Mouse (Mus musculus): ENCODE results near the gene Rsph6a. TPM values are rescaled to one million over a fixed set of nuclear protein-coding genes. Genes with fewer than 3 reads are reported as not detected.

Gene Rsph6a
- polyA plus RNA-seq (2014; fragmentation: Nextera tagmentation; extraction: Ambion mirVana): not detected in 2 replicates

DNA sequence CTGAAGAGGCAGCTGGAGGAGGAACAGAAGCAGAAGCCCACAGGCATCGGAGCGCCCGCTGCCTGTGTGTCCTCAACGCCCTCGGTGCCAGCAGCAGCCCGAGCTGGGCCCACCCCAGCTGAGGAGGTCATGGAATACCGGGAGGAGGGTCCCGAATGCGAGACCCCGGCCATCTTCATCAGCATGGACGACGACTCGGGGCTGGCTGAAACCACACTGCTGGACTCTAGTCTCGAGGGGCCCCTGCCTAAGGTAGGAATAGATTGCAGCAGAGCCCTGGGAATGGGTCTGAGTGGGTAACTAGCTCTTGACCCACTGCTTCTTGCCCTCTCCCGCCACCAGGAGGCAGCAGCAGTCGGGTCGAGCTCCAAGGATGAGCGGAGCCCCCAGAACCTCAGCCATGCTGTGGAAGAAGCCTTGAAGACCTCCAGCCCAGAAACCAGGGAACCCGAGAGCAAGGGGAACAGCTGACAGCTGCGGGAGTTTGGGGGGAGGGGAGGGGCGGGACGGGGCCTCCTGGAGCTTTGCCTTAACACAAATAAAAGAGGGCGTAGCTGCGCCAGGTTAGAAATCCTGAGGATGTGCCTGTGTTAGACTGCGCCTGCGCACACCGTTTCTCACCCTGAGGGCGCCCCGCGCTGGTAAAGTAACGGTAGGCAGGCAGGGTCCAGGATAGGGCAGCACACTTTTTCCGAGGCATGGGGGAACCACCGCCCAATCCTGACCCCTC is at the start of gene Rsph6a:
Gene Rsph6a (plus strand): TSS at position 644 of the 730 bp plus-strand sequence.
- WGBS (ENCODE audit: insufficient replicate concordance): 27% methylated on average over 33 of the region's 33 CpGs
- Histone ChIP-seq H3K4me3 (ENCODE audit: low read depth, low read length) (0 out of 2 replicates have a peak within 1 kb of the TSS, but pooled peaks have one; percentile 6), H3K9ac (ENCODE audit: low read depth, low read length) (no peak within 1 kb of the TSS)

DNA sequence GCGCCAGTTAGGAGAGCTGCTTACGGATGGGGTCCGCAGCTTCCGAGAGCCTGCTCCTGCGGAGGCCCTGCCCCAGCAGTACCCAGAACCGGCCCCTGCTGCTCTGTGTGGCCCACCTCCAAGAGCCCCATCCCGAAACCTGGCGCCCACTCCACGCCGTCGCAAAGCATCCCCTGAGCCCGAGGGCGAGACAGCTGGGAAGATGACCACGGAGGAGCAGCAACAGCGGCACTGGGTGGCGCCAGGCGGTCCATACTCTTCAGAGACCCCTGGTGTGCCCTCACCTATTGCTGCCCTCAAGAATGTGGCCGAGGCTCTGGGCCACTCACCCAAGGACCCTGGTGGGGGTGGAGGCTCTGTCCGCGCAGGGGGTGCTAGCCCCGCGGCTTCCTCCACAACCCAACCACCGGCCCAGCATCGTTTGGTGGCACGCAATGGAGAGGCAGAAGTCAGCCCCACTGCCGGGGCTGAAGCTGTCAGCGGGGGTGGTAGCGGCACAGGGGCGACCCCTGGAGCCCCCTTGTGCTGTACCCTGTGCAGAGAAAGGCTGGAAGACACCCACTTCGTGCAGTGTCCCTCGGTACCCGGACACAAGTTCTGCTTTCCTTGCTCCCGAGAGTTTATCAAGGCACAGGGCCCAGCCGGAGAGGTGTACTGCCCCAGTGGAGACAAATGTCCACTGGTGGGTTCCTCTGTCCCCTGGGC is 48.9 kb upstream of the Rsph6a start:
- no peaks in the 10 kb centered on the region for H3K9me3 ChIP-seq (replicated peaks; ENCODE audit: control insufficient read depth, low read length)
- H3K9ac ChIP-seq (ENCODE audit: low read depth, low read length): peak overlapping the region; percentile 91; the same call in 1 of the 2 replicates
- no peak for ATAC-seq (replicated peaks; ENCODE audit: insufficient number of reproducible peaks, low FRiP score, low TSS enrichment)
- peaks cover 10% of the 10 kb centered on the region; the same call in 1 of the 2 replicates for H3K36me3 ChIP-seq (ENCODE audit: control insufficient read depth, insufficient read depth, low read length)
- H3K4me1 ChIP-seq (ENCODE audit: control insufficient read depth, insufficient read depth, low read length): peaks cover 29% of the 10 kb centered on the region
- no peak overlapping the region for H3K27ac ChIP-seq (ENCODE audit: low read depth, low read length)
- H3K4me3 ChIP-seq (ENCODE audit: low read depth, low read length): peak overlapping the region; percentile 85
- H3K27me3 ChIP-seq (ENCODE audit: control insufficient read depth, insufficient read depth, low read length): no peaks in the 10 kb centered on the region
- peak overlapping the region; percentile 100 for H3K4me2 ChIP-seq
- WGBS (ENCODE audit: insufficient replicate concordance): 82% methylated on average over 34 of the region's 34 CpGs

More for the DNA sequence above, at the start of gene Rsph6a:
- Histone ChIP-seq H3K27me3 (ENCODE audit: control insufficient read depth, insufficient read depth, low read length) (no peaks in the 10 kb centered on the region), H3K36me3 (ENCODE audit: control insufficient read depth, insufficient read depth, low read length) (peaks cover 10% of the 10 kb centered on the region), H3K4me2 (peak within 1 kb of the TSS; percentile 46), H3K4me1 (ENCODE audit: control insufficient read depth, insufficient read depth, low read length) (0 out of 2 replicates have a peak, but pooled peaks cover 3% of the 10 kb centered on the region), H3K27ac (ENCODE audit: low read depth, low read length) (no peak within 1 kb of the TSS), H3K9me3 (replicated peaks; ENCODE audit: control insufficient read depth, low read length) (no peaks in the 10 kb centered on the region)
- 0 out of 2 replicates have a peak, but pooled peaks have one; percentile 16 for ATAC-seq (replicated peaks; ENCODE audit: insufficient number of reproducible peaks, low FRiP score, low TSS enrichment)

DNA sequence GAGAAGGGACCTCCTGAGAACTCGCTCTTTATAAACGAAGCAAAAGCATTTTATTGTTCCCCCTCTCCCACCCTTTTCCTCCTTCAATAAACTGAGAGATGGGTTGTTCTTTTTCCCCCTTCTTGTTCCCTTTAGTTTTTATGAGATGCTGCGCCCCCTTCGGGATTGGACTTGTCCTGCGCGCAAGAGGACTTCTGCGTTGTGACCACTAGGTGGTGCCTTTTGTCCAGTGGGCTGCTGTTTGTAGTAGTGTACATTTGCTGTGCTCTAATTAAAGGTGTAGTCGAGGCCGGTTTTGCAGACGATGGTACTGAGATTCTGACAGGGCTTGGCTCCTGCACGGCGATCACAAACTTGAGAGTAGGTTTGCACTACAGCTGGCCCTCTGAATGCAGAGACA is 48.0 kb upstream of the Rsph6a start:
- Histone ChIP-seq H3K9ac (ENCODE audit: low read depth, low read length) (no peak overlapping the region), H3K4me1 (ENCODE audit: control insufficient read depth, insufficient read depth, low read length) (peaks cover 26% of the 10 kb centered on the region), H3K27me3 (ENCODE audit: control insufficient read depth, insufficient read depth, low read length) (no peaks in the 10 kb centered on the region), H3K9me3 (replicated peaks; ENCODE audit: control insufficient read depth, low read length) (no peaks in the 10 kb centered on the region), H3K27ac (ENCODE audit: low read depth, low read length) (no peak overlapping the region), H3K36me3 (ENCODE audit: control insufficient read depth, insufficient read depth, low read length) (peaks cover 10% of the 10 kb centered on the region; the same call in 1 of the 2 replicates), H3K4me3 (ENCODE audit: low read depth, low read length) (no peak overlapping the region), H3K4me2 (no peak overlapping the region)
- ATAC-seq (replicated peaks; ENCODE audit: insufficient number of reproducible peaks, low FRiP score, low TSS enrichment): no peak
- WGBS (ENCODE audit: insufficient replicate concordance): 7% methylated on average over 12 of the region's 12 CpGs

DNA sequence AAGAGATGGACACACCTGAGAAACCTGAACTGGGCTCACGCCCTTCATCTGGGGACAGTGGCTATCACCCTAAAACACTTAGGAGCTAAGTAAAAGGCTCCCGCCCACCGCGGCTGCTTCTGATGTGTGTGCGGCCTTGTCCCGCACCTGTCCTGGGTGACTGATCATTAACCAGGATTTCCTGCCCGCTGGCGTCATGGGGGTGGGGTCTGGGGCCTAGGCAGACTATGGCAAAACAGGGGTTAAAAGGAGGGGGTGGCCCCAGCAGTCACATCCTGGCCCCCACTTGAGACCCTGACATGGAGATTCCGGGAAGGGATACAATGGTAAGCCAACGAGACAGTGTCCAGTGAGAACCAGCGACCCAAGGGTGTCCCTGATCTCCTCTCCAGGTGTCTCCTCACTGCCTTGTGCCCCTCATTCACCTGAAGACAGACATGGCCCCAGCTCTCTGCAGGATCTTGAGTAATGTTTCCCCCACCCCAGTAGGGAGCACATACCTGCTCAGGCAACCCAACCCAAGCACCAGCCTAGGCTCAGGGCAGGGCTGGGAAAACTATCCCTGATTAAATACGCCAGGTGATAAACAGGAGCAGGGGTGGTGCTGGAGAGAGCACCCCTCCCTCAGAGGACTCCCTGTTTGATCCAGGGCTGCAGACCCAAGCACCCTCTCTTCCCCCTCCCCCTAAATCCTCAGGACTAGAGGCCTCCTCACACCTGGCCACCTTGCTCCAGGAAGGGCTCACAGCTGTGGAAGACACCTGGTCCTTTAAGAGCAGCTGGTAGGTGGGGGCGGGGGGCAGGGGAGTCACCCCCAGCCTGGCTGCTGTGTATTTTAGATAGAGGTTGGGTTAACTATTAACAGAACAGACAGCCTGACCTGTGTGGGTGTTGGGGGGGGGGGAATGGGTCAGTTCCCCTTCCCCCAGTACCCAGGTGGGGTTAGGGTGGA is 47.2 kb upstream of the Rsph6a start:
- Histone ChIP-seq H3K9me3 (replicated peaks; ENCODE audit: control insufficient read depth, low read length) (no peaks in the 10 kb centered on the region), H3K4me3 (ENCODE audit: low read depth, low read length) (no peak overlapping the region), H3K27ac (ENCODE audit: low read depth, low read length) (no peak overlapping the region), H3K36me3 (ENCODE audit: control insufficient read depth, insufficient read depth, low read length) (peaks cover 10% of the 10 kb centered on the region; the same call in 1 of the 2 replicates), H3K9ac (ENCODE audit: low read depth, low read length) (no peak overlapping the region), H3K27me3 (ENCODE audit: control insufficient read depth, insufficient read depth, low read length) (no peaks in the 10 kb centered on the region), H3K4me2 (no peak overlapping the region), H3K4me1 (ENCODE audit: control insufficient read depth, insufficient read depth, low read length) (peaks cover 30% of the 10 kb centered on the region)
- no peak for ATAC-seq (replicated peaks; ENCODE audit: insufficient number of reproducible peaks, low FRiP score, low TSS enrichment)
- 71% methylated on average over 13 of the region's 13 CpGs for WGBS (ENCODE audit: insufficient replicate concordance)

DNA sequence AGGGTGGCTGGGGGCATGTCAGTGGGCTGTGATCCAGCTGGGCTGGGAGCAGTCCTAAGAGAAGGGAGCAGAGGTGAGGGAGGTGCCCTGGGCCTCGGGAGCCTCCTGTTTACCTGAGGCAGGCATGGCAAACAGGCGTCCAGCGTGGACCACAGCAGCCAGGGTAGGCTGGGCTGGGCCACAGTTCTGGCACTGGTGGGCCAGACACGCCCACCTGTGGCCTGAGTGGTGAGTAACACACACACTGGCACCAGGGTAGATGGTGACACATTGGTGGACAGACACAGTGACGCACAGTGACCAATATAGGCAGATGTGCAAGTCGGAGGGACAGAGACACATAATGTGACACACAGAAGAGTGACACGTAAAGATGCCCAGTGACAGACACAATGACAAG is 43.9 kb upstream of the Rsph6a start:
- H3K4me1 ChIP-seq (ENCODE audit: control insufficient read depth, insufficient read depth, low read length): peaks cover 21% of the 10 kb centered on the region
- H3K27ac ChIP-seq (ENCODE audit: low read depth, low read length): no peak overlapping the region
- no peak for ATAC-seq (replicated peaks; ENCODE audit: insufficient number of reproducible peaks, low FRiP score, low TSS enrichment)
- peaks cover 6% of the 10 kb centered on the region; the same call in 1 of the 2 replicates for H3K36me3 ChIP-seq (ENCODE audit: control insufficient read depth, insufficient read depth, low read length)
- WGBS (ENCODE audit: insufficient replicate concordance): 70% methylated on average over 7 of the region's 7 CpGs
- H3K9me3 ChIP-seq (replicated peaks; ENCODE audit: control insufficient read depth, low read length): no peaks in the 10 kb centered on the region
- no peak overlapping the region for H3K4me3 ChIP-seq (ENCODE audit: low read depth, low read length)
- H3K9ac ChIP-seq (ENCODE audit: low read depth, low read length): no peak overlapping the region
- no peaks in the 10 kb centered on the region for H3K27me3 ChIP-seq (ENCODE audit: control insufficient read depth, insufficient read depth, low read length)
- H3K4me2 ChIP-seq: no peak overlapping the region

DNA sequence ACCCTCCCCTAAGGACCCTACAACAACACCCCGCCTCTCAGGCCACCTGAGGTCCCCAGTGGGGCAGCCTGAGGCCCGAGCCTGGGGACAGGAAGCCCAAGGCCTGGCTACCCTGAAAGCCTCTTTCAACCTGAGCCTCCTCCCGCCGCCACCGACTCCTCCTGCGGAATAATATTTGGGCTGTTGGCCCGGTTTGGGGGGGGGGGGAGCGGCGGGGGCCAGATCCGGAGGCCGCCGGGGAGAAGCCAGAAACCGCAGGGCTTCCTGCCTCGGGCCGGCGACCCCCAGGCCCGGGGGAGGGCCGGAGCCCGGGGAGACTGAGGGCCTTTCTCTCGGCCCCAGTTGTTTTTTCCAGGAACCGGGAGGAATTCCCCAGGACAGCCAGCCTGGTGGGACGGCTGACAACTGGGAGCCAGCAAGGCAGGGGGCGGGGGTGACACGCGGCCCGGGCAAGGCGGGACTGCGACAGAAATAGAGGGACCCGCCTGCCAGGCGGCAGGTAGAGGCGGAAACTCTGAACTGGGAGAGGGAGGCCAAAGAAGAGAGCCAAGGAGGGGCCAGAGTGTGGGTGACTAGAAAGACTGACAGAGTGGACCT is 42.4 kb upstream of the Rsph6a start:
- peaks cover 9% of the 10 kb centered on the region for H3K4me1 ChIP-seq (ENCODE audit: control insufficient read depth, insufficient read depth, low read length)
- WGBS (ENCODE audit: insufficient replicate concordance): 2% methylated on average over 31 of the region's 31 CpGs
- H3K36me3 ChIP-seq (ENCODE audit: control insufficient read depth, insufficient read depth, low read length): no peaks in the 10 kb centered on the region
- H3K27me3 ChIP-seq (ENCODE audit: control insufficient read depth, insufficient read depth, low read length): no peaks in the 10 kb centered on the region
- H3K4me2 ChIP-seq: peak overlapping the region; percentile 84
- H3K9ac ChIP-seq (ENCODE audit: low read depth, low read length): peak overlapping the region; percentile 75
- peak overlapping the region; percentile 50 for H3K27ac ChIP-seq (ENCODE audit: low read depth, low read length)
- peak overlapping the region; percentile 37 for H3K4me3 ChIP-seq (ENCODE audit: low read depth, low read length)
- H3K9me3 ChIP-seq (replicated peaks; ENCODE audit: control insufficient read depth, low read length): no peaks in the 10 kb centered on the region
- ATAC-seq (replicated peaks; ENCODE audit: insufficient number of reproducible peaks, low FRiP score, low TSS enrichment): peak; percentile 44; the same call in 1 of the 2 replicates

DNA sequence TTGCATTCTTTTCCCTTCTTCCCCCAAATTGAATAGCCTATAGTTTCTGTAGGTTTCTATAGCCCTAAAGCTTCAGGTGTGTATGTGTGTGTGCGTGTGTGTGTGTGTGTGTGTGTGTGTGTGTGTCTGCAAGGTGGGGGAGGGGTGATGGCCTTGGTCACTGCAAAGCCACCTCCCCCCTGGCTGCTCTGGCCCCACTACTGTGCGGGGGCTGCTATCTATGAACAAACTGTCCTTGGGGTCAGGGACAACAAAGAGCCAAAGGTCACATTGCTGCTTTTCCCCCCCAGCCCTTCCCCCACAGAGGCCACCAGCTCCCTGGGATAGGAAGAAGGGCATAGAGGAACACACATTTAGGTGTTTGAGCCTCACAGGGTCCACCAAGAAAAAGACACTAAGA is 41.6 kb upstream of the Rsph6a start:
- no peaks in the 10 kb centered on the region for H3K36me3 ChIP-seq (ENCODE audit: control insufficient read depth, insufficient read depth, low read length)
- no peak overlapping the region for H3K9ac ChIP-seq (ENCODE audit: low read depth, low read length)
- no peaks in the 10 kb centered on the region for H3K9me3 ChIP-seq (replicated peaks; ENCODE audit: control insufficient read depth, low read length)
- no peaks in the 10 kb centered on the region for H3K27me3 ChIP-seq (ENCODE audit: control insufficient read depth, insufficient read depth, low read length)
- no peak for ATAC-seq (replicated peaks; ENCODE audit: insufficient number of reproducible peaks, low FRiP score, low TSS enrichment)
- no peak overlapping the region for H3K27ac ChIP-seq (ENCODE audit: low read depth, low read length)
- peaks cover 9% of the 10 kb centered on the region for H3K4me1 ChIP-seq (ENCODE audit: control insufficient read depth, insufficient read depth, low read length)
- 42% methylated on average over 2 of the region's 2 CpGs for WGBS (ENCODE audit: insufficient replicate concordance)
- no peak overlapping the region for H3K4me3 ChIP-seq (ENCODE audit: low read depth, low read length)
- peak overlapping the region; percentile 84; the same call in 1 of the 2 replicates for H3K4me2 ChIP-seq

DNA sequence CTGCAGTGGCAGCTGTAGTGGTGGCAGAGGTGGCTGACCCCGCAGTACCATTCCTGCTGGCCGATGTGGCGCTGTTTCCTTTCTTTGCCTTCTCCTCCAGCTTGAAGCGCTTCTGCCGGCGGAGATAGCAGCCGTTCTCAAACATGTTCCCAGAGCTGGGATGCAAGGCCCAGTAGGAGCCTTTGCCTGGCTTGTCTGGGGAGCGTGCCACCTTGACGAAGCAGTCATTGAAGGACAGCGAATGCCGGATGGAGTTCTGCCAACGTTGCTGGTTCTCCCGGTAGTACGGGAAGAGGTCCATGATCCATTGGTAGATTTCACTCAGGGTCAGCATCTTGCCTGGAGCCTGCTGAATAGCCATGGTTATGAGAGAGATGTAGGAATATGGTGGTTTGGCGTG is 40.0 kb upstream of the Rsph6a start:
- Histone ChIP-seq H3K36me3 (ENCODE audit: control insufficient read depth, insufficient read depth, low read length) (no peaks in the 10 kb centered on the region), H3K4me3 (ENCODE audit: low read depth, low read length) (no peak overlapping the region), H3K27me3 (ENCODE audit: control insufficient read depth, insufficient read depth, low read length) (no peaks in the 10 kb centered on the region), H3K27ac (ENCODE audit: low read depth, low read length) (no peak overlapping the region), H3K4me2 (no peak overlapping the region), H3K4me1 (ENCODE audit: control insufficient read depth, insufficient read depth, low read length) (peaks cover 9% of the 10 kb centered on the region), H3K9me3 (replicated peaks; ENCODE audit: control insufficient read depth, low read length) (no peaks in the 10 kb centered on the region), H3K9ac (ENCODE audit: low read depth, low read length) (no peak overlapping the region)
- WGBS (ENCODE audit: insufficient replicate concordance): 46% methylated on average over 15 of the region's 15 CpGs
- no peak for ATAC-seq (replicated peaks; ENCODE audit: insufficient number of reproducible peaks, low FRiP score, low TSS enrichment)

All from heart, embryonic 11.5 days (tissue).